Mouse (Mus musculus): ENCODE results near the gene Cab39l. TPM values are rescaled to one million over a fixed set of nuclear protein-coding genes. Genes with fewer than 3 reads are reported as not detected.
A peak's percentile ranks its signal among the peaks of the same experiment; 100 is the strongest.

Gene Cab39l
- polyA plus RNA-seq, 1 experiment from 2014 or later, result 47.4 TPM

GRCm38 (mm10) chr14:59530801-59531200 is 90.0 kb downstream of the Cab39l start:
- Histone ChIP-seq H3K4me1 (replicated peaks; ENCODE audit: control insufficient read depth, insufficient read depth, low read length) (no peaks in the 10 kb centered on the region), H3K9me3 (ENCODE audit: control insufficient read depth, low read length) (no peaks in the 10 kb centered on the region), H3K27ac (ENCODE audit: low read depth, low read length) (no peak overlapping the region), H3K36me3 (ENCODE audit: control insufficient read depth, insufficient read depth, low read length) (no peaks in the 10 kb centered on the region), H3K4me3 (ENCODE audit: low read depth, low read length) (no peak overlapping the region), H3K9ac (ENCODE audit: low read depth, low read length) (no peak overlapping the region), H3K27me3 (replicated peaks; ENCODE audit: control insufficient read depth, insufficient read depth, low read length) (no peaks in the 10 kb centered on the region), H3K4me2 (no peak overlapping the region)
- WGBS, result 100% methylated on average over 1 of the region's 1 CpGs
- DNase-seq (ENCODE audit: low spot score), result no peak
- ATAC-seq (replicated peaks; ENCODE audit: low FRiP score), result no peak

GRCm38 (mm10) chr14:59532986-59533385 is 92.2 kb downstream of the Cab39l start:
- no peaks in the 10 kb centered on the region for H3K27me3 ChIP-seq (replicated peaks; ENCODE audit: control insufficient read depth, insufficient read depth, low read length)
- DNase-seq (ENCODE audit: low spot score) (no peak), ATAC-seq (replicated peaks; ENCODE audit: low FRiP score) (no peak; the same call in 1 of the 2 replicates)
- no peak overlapping the region for H3K4me3 ChIP-seq (ENCODE audit: low read depth, low read length)
- H3K9ac ChIP-seq (ENCODE audit: low read depth, low read length), result no peak overlapping the region
- no peak overlapping the region for H3K27ac ChIP-seq (ENCODE audit: low read depth, low read length)
- no peaks in the 10 kb centered on the region for H3K4me1 ChIP-seq (replicated peaks; ENCODE audit: control insufficient read depth, insufficient read depth, low read length)
- WGBS, result 66% methylated on average over 1 of the region's 1 CpGs
- H3K4me2 ChIP-seq, result no peak overlapping the region
- no peaks in the 10 kb centered on the region for H3K36me3 ChIP-seq (ENCODE audit: control insufficient read depth, insufficient read depth, low read length)
- H3K9me3 ChIP-seq (ENCODE audit: control insufficient read depth, low read length), result no peaks in the 10 kb centered on the region

- no peak for ATAC-seq (replicated peaks; ENCODE audit: low FRiP score)
- no peaks in the 10 kb centered on the region for H3K36me3 ChIP-seq (ENCODE audit: control insufficient read depth, insufficient read depth, low read length)
- no peak overlapping the region for H3K27ac ChIP-seq (ENCODE audit: low read depth, low read length)
These were observed 93.1 kb downstream of the Cab39l start for GRCm38 (mm10) chr14:59533908-59534307.

GRCm38 (mm10) chr14:59537829-59538432 is 97.2 kb downstream of the Cab39l start:
- Histone ChIP-seq H3K9ac (ENCODE audit: low read depth, low read length) (no peak overlapping the region), H3K9me3 (ENCODE audit: control insufficient read depth, low read length) (no peaks in the 10 kb centered on the region), H3K4me3 (ENCODE audit: low read depth, low read length) (no peak overlapping the region), H3K36me3 (ENCODE audit: control insufficient read depth, insufficient read depth, low read length) (no peaks in the 10 kb centered on the region), H3K4me1 (replicated peaks; ENCODE audit: control insufficient read depth, insufficient read depth, low read length) (no peaks in the 10 kb centered on the region), H3K4me2 (no peak overlapping the region), H3K27me3 (replicated peaks; ENCODE audit: control insufficient read depth, insufficient read depth, low read length) (no peaks in the 10 kb centered on the region), H3K27ac (ENCODE audit: low read depth, low read length) (no peak overlapping the region)
- ATAC-seq (replicated peaks; ENCODE audit: low FRiP score) (no peak), DNase-seq (ENCODE audit: low spot score) (no peak)
- 86% methylated on average over 4 of the region's 4 CpGs for WGBS

More at GRCm38 (mm10) chr14:59533908-59534307, 93.1 kb downstream of the Cab39l start:
- Histone ChIP-seq H3K4me3 (ENCODE audit: low read depth, low read length) (no peak overlapping the region), H3K9ac (ENCODE audit: low read depth, low read length) (no peak overlapping the region), H3K4me1 (replicated peaks; ENCODE audit: control insufficient read depth, insufficient read depth, low read length) (no peaks in the 10 kb centered on the region), H3K4me2 (no peak overlapping the region), H3K9me3 (ENCODE audit: control insufficient read depth, low read length) (no peaks in the 10 kb centered on the region), H3K27me3 (replicated peaks; ENCODE audit: control insufficient read depth, insufficient read depth, low read length) (no peaks in the 10 kb centered on the region)
- no peak for DNase-seq (ENCODE audit: low spot score)

GRCm38 (mm10) chr14:59540230-59540629 is 99.5 kb downstream of the Cab39l start:
- DNase-seq (ENCODE audit: low spot score), result no peak
- Histone ChIP-seq H3K4me1 (replicated peaks; ENCODE audit: control insufficient read depth, insufficient read depth, low read length) (no peaks in the 10 kb centered on the region), H3K9ac (ENCODE audit: low read depth, low read length) (no peak overlapping the region), H3K4me2 (no peak overlapping the region), H3K36me3 (ENCODE audit: control insufficient read depth, insufficient read depth, low read length) (no peaks in the 10 kb centered on the region), H3K4me3 (ENCODE audit: low read depth, low read length) (no peak overlapping the region), H3K27ac (ENCODE audit: low read depth, low read length) (no peak overlapping the region), H3K9me3 (ENCODE audit: control insufficient read depth, low read length) (no peaks in the 10 kb centered on the region), H3K27me3 (replicated peaks; ENCODE audit: control insufficient read depth, insufficient read depth, low read length) (no peaks in the 10 kb centered on the region)
- WGBS, result 93% methylated on average over 2 of the region's 2 CpGs
- no peak for ATAC-seq (replicated peaks; ENCODE audit: low FRiP score)

- no peak overlapping the region for H3K27ac ChIP-seq (ENCODE audit: low read depth, low read length)
- no peaks in the 10 kb centered on the region for H3K4me1 ChIP-seq (replicated peaks; ENCODE audit: control insufficient read depth, insufficient read depth, low read length)
- 84% methylated on average over 6 of the region's 6 CpGs for WGBS
- no peaks in the 10 kb centered on the region for H3K9me3 ChIP-seq (ENCODE audit: control insufficient read depth, low read length)
- ATAC-seq (replicated peaks; ENCODE audit: low FRiP score) (no peak), DNase-seq (ENCODE audit: low spot score) (no peak)
- H3K27me3 ChIP-seq (replicated peaks; ENCODE audit: control insufficient read depth, insufficient read depth, low read length), result no peaks in the 10 kb centered on the region
- no peak overlapping the region for H3K9ac ChIP-seq (ENCODE audit: low read depth, low read length)
- H3K4me3 ChIP-seq (ENCODE audit: low read depth, low read length), result no peak overlapping the region
- H3K36me3 ChIP-seq (ENCODE audit: control insufficient read depth, insufficient read depth, low read length), result no peaks in the 10 kb centered on the region
- no peak overlapping the region for H3K4me2 ChIP-seq
These were observed 100.0 kb downstream of the Cab39l start for GRCm38 (mm10) chr14:59540761-59541160.

GRCm38 (mm10) chr14:59543158-59543826 is 102.5 kb downstream of the Cab39l start:
- no peak overlapping the region for H3K4me3 ChIP-seq (ENCODE audit: low read depth, low read length)
- no peaks in the 10 kb centered on the region; the same call in 1 of the 2 replicates for H3K36me3 ChIP-seq (ENCODE audit: control insufficient read depth, insufficient read depth, low read length)
- H3K27ac ChIP-seq (ENCODE audit: low read depth, low read length), result no peak overlapping the region
- no peaks in the 10 kb centered on the region for H3K9me3 ChIP-seq (ENCODE audit: control insufficient read depth, low read length)
- DNase-seq (ENCODE audit: low spot score) (peak; percentile 9), ATAC-seq (replicated peaks; ENCODE audit: low FRiP score) (no peak)
- no peaks in the 10 kb centered on the region for H3K4me1 ChIP-seq (replicated peaks; ENCODE audit: control insufficient read depth, insufficient read depth, low read length)
- no peaks in the 10 kb centered on the region for H3K27me3 ChIP-seq (replicated peaks; ENCODE audit: control insufficient read depth, insufficient read depth, low read length)
- H3K9ac ChIP-seq (ENCODE audit: low read depth, low read length), result no peak overlapping the region
- H3K4me2 ChIP-seq, result no peak overlapping the region
- WGBS, result 77% methylated on average over 3 of the region's 3 CpGs

GRCm38 (mm10) chr14:59543956-59544355 is 103.2 kb downstream of the Cab39l start:
- WGBS, result 89% methylated on average over 5 of the region's 5 CpGs
- H3K27ac ChIP-seq (ENCODE audit: low read depth, low read length), result no peak overlapping the region
- H3K36me3 ChIP-seq (ENCODE audit: control insufficient read depth, insufficient read depth, low read length), result no peaks in the 10 kb centered on the region; the same call in 1 of the 2 replicates
- H3K4me3 ChIP-seq (ENCODE audit: low read depth, low read length), result no peak overlapping the region
- ATAC-seq (replicated peaks; ENCODE audit: low FRiP score) (no peak), DNase-seq (ENCODE audit: low spot score) (peak; percentile 25)
- H3K27me3 ChIP-seq (replicated peaks; ENCODE audit: control insufficient read depth, insufficient read depth, low read length), result no peaks in the 10 kb centered on the region
- H3K9me3 ChIP-seq (ENCODE audit: control insufficient read depth, low read length), result no peaks in the 10 kb centered on the region
- H3K9ac ChIP-seq (ENCODE audit: low read depth, low read length), result no peak overlapping the region
- H3K4me2 ChIP-seq, result no peak overlapping the region
- no peaks in the 10 kb centered on the region for H3K4me1 ChIP-seq (replicated peaks; ENCODE audit: control insufficient read depth, insufficient read depth, low read length)

Data from liver, embryonic 11.5 days (tissue).